Mouse (Mus musculus) T-cell, adult 2 months (primary cell): Measurements from ENCODE around the gene Serpina3n.
"Not testable (repeated sequence)": the region's sequence is repeated elsewhere in the genome, so short reads cannot be mapped to it uniquely, and the experiment has no call there.

ENCODE experiments used
- DNase-seq: peaks from one replicate; pipeline ENCODE4 v3.0.0; 2022; ENCODE audit warnings: low spot score

Serpina3n gene

GRCm38 (mm10) chr12:104406454-104406885 lies at the start of gene Serpina3n:
TSS of gene Serpina3n (plus strand) at chr12:104406729.
- DNase-seq = no peak

DNA sequence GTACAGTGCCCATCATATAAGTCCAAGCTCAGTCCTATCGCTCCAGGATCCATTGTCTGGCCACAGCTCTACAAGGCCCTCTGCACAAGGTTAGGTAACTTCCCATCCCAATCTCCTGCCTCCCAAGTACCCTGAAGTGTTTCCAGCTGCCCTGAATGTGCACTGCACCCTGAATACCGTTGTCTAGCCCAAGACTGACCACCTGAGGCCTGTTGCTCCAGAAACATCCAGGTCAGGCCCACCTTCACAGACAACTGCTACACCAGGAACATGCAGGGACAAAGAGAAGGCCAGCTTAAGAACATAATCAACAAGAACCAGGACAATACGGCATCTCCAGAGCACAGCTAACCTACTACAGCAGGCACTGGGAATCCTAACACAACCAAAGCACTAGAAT lies 36.5 kb upstream of the Serpina3n start:
- no peak for DNase-seq

- not testable (repeated sequence) for DNase-seq
Measured at GRCm38 (mm10) chr12:104377179-104377578, 29.4 kb upstream of the Serpina3n start.

DNA sequence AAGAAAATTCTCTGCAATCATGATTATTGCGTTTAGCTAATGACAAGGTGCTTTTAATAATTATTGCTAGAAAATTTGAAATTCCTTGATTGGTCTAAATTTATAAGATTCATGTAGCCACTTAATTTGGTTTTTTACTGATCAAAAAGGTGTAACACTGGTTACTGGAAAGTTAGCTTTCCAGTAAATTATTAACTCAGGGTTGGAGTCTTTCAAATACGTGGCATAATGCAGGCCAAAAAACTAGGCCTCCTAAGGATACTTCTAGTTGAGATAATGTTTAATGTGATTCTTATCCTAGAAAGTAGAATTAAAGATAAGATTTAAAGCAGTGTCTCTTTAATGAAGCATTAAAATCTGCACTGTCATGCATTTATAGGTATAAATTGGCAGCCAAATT lies 28.2 kb upstream of the Serpina3n start:
- not testable (repeated sequence) for DNase-seq

- not testable (repeated sequence) for DNase-seq
Measured at GRCm38 (mm10) chr12:104378815-104379214, 27.7 kb upstream of the Serpina3n start.

GRCm38 (mm10) chr12:104379856-104380255 lies 26.7 kb upstream of the Serpina3n start:
- DNase-seq = no peak

GRCm38 (mm10) chr12:104381071-104381604 lies 25.4 kb upstream of the Serpina3n start:
- not testable (repeated sequence) for DNase-seq

GRCm38 (mm10) chr12:104385987-104386386 lies 20.5 kb upstream of the Serpina3n start:
- DNase-seq = not testable (repeated sequence)

DNA sequence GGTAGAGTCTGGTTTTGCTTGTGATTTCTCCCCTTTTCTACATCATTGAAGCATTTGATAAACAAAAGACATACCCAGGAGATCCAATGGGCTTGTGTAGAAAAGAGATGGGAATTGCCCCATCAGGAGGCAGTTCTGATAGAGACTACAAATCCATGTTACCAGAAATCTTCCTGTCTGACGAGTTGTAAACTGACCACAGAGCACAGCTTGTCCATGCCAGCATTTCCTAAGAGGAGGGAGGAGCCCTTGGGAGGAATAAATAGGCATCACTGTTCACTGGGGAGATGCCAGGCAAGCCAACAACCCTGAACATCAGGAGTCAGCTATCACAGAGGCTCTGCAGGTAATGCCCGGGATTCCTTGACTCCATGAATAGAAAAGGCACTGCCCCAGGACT lies 19.7 kb upstream of the Serpina3n start:
- not testable (repeated sequence) for DNase-seq

GRCm38 (mm10) chr12:104388477-104388876 lies 18.1 kb upstream of the Serpina3n start:
- DNase-seq = no peak

- not testable (repeated sequence) for DNase-seq
Measured at GRCm38 (mm10) chr12:104391057-104391456, 15.5 kb upstream of the Serpina3n start.

DNA sequence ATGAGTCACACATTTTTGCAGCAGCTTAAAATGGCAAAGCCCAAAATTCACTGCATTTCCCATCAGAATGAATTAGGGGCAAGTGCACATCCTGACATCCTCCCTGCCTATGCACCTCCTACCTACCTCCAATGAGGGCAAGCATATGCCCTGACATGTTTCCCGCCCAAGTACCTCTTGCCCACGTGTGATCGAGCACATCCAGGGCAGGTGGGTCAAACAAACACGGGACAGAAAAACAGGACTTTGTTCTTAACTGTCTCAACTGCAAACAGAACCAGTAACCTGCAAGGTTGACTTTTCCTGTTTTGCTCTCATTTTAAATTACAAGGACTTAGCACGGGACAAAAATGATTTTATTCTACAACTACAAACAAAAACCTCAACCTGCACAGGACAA lies 2.6 kb upstream of the Serpina3n start:
- no peak for DNase-seq

DNA sequence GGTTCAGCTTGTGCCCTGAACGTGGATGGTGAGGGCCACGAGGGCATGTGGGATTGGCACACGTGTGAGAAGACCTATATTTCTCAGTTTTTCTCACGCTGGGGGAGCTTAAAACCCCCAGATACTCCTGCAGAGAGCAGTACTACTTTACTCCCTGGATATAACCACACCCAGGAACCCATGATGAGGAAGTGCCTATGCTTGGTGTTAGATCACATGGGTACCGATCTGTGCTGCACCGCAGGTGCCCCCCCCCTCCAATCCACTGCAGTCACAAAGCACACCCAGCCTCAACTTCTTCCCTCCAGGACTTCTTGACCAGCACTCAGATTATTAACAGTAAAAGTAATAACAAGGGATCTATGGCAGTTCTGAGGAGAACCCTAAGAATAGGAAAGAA lies 6.0 kb downstream of the Serpina3n start:
- DNase-seq = no peak

DNA sequence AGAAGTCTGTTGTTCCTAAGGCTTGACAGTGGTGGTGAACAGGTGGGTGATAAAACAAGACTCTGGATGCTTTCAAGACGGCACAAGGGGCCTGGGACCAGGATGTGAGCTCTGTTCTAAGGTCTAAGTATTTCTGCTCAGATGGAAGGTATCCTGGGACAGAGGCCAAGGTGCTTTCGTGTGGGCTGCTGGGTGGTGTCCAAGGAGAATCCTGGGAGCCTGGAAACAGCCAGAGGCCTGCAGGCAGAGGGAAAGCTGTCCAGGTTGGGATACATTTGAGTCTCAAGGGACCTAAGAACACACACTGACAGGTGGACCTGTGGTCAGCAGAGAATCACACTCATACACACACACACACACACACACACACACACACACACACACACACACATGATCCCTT lies 8.0 kb downstream of the Serpina3n start:
- no peak for DNase-seq

GRCm38 (mm10) chr12:104415625-104416315 lies 9.2 kb downstream of the Serpina3n start:
- no peak for DNase-seq

- peak; percentile 18 for DNase-seq
Measured at GRCm38 (mm10) chr12:104418340-104419135, 12.0 kb downstream of the Serpina3n start.

DNA sequence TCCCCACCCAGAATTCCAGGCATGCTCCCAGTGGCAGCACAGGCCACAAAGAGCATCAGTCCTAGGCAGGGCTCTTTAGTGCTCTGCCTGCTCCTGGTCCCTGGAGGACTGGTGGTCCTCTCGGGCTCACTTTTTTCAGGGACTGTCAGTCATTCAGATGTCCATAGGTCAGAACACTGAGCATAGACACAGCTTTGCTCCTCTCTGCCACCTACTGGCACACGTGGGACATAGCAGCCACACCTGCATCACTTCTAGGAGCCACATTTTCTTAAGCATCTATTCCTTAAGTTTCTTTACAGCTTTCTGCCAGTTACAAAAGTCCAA lies 12.6 kb downstream of the Serpina3n start:
- DNase-seq = no peak

GRCm38 (mm10) chr12:104422615-104423392 lies 16.3 kb downstream of the Serpina3n start:
- no peak for DNase-seq

DNA sequence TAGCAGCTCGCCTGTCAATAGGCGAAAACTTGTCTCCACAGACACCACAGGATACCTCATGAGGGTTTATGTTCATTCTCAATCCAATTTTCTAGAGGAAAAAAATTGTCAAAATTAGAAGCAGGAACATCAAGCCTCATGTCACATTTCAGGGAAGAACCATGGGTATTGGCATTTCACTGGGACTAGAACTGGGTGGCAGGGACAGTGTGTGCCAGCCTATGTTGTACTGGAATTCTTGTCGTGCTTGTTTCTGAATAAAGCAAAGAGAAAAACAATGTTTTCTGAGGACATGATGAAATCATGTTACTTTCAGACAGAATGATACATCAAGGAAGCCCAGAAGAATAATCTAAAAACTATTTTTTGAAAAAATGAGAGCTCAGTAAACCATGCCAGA lies 19.1 kb downstream of the Serpina3n start:
- no peak for DNase-seq

GRCm38 (mm10) chr12:104426915-104427314 lies 20.4 kb downstream of the Serpina3n start:
- no peak for DNase-seq

- DNase-seq = no peak
Measured at GRCm38 (mm10) chr12:104431359-104431758, 24.8 kb downstream of the Serpina3n start.

DNA sequence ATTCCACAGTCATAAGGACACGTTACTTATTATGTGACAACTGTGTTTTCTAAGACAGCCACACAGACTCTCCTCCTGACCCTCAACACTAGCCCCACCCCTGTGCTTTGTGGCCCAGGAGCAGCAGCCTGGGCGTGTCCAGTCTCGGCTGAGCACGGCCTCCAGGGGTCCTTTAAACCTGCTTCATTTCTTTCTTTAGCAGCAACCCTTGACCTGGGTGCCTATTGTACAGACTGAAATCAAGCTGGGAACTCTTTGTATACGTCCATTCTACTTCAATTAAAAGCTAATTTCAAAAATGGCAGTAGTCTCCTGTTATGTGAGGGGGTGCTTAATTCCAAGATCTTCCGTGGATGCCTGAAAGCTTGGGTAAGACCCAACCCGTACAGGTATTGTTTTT lies 26.7 kb downstream of the Serpina3n start:
- no peak for DNase-seq
